Mouse (Mus musculus): ENCODE results near the gene Pde7b.

The Pde7b gene

GRCm38 (mm10) chr10:20547951-20548551, 176.8 kb downstream of the Pde7b start:
- peak; percentile 95 for DNase-seq

DNA sequence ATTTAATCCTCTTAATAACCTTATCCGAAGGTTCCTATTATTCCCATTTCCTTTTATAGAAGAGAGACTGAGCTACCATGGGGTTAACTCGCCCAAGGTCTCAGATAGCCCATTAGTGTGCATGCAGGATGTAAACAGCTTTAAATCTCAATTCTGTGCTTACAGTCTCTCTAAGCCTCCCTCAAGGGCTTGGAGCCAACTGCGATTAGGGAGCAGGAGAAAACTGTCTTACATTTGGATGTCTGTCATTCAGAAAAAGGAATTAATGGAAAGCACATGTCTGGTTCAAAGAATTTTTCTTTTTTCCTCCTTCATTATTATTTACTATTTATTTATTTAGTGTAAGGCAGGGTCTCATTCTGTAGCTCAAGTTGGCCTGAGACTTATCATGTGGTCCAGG, 181.8 kb downstream of the Pde7b start:
- peak; percentile 55 for DNase-seq

- DNase-seq, result peak; percentile 93
These were observed 191.1 kb downstream of the Pde7b start for GRCm38 (mm10) chr10:20533811-20534210.

- peak; percentile 29 for DNase-seq
These were observed 193.0 kb downstream of the Pde7b start for GRCm38 (mm10) chr10:20531921-20532320.

DNA sequence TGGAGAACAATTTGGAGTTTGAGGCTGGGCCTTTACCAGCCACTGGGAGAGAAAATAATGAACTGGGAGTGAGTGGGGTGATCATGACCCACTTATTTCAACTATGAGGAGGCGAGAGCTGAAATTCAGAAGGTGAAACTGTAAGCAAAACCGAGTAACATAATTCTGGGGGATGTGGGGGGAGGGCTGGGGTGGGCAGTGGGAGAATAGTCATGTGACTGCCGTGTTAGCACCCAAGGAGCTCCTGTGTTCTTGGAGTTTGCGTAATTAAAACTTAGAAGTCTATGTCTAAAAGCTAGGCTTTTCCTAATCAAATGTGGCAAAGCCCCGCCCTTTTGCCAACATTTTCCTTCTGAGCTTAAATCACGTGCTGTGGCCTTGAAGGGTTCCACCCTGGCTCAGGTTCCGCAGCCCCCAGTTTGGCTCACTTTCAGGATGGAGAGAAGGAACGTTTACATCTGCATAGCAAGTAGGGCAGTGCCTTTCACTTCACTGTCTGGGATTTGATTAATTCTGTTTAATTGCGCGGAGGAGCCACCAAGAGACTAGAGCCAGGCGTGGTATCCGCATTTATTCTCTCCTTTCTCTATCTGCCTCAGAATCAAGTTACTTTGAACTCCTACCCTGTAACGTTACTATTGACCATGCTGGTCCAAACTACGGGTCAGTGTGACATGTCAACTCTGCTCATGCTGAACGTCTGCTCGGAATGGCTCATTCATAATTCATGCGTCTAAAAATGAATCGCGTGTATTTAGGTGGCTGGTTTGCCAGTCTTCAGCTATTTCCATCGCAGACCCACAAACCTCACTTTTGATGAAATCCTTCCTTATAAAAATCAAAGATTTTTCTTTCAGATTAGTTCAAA, 196.1 kb downstream of the Pde7b start:
- DNase-seq, result peak; percentile 65

- DNase-seq, result peak; percentile 68
These were observed 197.1 kb downstream of the Pde7b start for GRCm38 (mm10) chr10:20527737-20528136.

- no peak for DNase-seq
These were observed 206.4 kb downstream of the Pde7b start for GRCm38 (mm10) chr10:20518529-20518889.

- DNase-seq, result peak; percentile 90
These were observed 206.9 kb downstream of the Pde7b start for GRCm38 (mm10) chr10:20517756-20518528.

GRCm38 (mm10) chr10:20513891-20514290, 211.0 kb downstream of the Pde7b start:
- DNase-seq, result no peak

- peak; percentile 97 for DNase-seq
These were observed 211.4 kb downstream of the Pde7b start for GRCm38 (mm10) chr10:20513461-20513860.

GRCm38 (mm10) chr10:20509819-20510218, 215.1 kb downstream of the Pde7b start:
- DNase-seq, result peak; percentile 94

DNA sequence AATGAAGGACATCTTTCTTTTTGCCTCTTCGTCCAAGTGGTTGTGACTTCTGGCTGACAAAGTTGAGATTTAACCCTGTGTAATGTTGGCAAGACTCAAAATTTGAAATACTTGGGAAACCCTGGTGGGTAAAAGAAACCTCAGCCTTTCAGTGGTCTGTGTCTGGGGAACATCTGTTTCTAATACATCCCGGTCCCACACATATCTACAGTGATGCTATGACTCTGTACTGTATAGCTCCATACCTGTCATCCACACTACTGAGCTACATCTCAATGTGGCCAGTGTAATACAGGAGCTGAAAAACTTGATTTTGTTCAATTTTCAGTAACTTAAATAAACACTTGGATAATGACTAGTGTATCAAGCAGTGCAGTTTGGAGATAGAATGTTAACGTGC, 216.4 kb downstream of the Pde7b start:
- no peak for DNase-seq

GRCm38 (mm10) chr10:20507732-20508412, 217.0 kb downstream of the Pde7b start:
- peak; percentile 97 for DNase-seq

DNA sequence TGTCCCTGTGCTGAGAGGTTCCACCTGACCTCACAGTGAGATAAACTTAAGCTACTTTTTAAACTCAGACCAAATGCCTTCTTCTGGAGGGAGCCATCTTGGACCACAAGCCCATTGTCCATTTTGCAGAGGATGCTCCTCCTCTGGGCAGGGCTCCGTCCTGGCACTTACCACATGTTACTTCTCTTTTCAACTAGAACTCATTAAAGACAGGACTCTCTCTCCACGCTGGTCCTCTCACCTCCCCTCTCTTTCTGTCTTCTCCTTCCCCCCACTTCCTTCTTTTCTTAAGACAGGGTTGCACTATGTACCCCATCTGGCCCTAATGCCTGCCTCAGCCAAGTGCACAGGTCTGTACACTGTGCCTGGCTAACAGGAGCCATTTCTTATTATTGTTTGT, 217.8 kb downstream of the Pde7b start:
- peak; percentile 84 for DNase-seq

DNA sequence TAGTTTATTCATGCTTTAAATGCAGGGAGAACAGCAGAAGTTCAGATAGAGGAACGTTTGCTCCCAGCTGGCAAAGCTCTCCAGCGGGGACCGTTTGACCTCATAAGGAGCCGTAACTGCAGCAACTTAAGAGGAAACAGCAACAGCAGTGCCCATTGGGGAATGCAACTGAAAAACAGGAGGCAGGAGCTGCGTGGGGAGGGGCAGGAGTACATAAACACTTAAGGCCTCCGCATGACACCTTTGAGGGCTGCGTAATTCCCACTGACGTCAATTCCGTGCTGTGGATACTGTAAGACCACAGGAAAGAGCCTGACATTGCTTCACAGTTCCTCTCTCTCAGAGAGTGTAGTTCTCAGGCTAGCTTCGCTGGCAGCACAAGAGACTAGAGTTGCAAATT, 219.4 kb downstream of the Pde7b start:
- peak; percentile 92 for DNase-seq

DNA sequence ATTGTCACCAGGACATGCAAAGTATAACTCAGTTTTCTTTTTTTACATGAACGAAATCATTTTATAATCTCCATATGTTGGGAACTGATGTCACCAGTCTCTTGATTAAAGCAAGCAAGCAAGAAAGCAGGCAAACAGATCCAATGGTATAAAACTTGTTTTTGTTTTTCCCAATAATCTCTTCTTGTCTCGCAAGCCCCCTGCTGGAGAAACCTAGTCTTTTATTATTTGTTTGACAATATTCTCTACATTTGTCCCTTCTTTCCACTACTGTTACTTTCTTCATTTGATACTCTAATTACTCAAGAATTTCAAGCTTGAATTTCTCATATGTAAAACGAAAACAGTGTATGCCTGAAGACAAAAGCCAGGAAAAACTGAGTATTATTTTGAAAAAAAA, 220.1 kb downstream of the Pde7b start:
- DNase-seq, result no peak

DNA sequence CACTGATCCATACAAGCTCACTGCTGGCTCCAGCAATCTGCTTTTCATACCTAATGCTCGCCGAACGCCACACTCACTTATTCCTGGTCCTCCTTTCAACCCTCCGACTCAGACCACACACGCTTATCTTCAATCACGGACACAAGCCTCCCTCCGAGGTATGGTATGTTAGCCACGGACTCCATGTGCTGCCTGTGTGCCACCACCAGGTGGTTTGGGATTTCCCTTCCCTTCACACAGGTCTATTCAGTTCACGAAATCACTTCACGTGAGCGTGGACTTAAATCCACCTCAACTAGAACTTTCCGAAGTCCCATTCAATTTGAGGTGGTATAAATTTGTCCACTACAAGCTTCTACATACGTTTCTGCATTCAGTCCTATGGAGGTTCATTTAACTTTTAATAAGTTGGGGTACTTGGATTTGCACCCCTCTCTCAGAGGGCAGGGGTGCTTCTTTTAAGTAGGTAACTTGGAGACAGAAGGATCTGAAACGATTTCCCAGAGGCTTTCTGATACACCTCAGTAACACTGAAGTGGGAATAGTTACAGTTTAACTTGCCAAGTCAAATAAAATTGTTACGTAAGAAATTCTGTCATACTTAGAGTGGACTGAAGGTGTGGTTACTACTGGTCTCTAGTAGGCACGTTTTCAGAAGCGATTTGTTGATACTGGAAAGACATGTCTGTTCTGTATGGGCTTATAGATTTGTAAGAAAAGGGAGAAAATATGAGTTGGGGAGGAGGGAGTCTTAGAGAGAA, 221.4 kb downstream of the Pde7b start:
- DNase-seq, result peak; percentile 85

DNA sequence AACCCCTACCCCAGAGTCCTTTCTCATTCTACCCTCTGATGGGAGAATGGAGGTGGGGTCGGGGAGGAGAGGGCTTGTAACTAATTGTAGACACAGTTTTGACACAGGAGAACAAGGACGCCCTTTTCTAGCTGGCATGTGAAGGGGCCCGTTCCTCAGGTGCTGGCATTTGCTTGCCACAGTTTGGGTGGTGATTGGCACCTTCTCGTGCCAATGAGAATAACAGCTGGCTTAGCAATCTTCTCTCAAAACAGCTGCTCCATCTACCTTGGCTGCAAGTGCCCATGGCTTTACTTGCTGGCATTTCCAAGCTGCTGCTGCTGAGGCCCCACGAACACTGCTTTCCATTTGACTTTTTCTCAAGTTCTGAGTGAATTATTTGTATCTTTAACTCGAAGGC, 223.7 kb downstream of the Pde7b start:
- DNase-seq, result peak; percentile 91

GRCm38 (mm10) chr10:20495051-20495450, 229.8 kb downstream of the Pde7b start:
- no peak for DNase-seq

DNA sequence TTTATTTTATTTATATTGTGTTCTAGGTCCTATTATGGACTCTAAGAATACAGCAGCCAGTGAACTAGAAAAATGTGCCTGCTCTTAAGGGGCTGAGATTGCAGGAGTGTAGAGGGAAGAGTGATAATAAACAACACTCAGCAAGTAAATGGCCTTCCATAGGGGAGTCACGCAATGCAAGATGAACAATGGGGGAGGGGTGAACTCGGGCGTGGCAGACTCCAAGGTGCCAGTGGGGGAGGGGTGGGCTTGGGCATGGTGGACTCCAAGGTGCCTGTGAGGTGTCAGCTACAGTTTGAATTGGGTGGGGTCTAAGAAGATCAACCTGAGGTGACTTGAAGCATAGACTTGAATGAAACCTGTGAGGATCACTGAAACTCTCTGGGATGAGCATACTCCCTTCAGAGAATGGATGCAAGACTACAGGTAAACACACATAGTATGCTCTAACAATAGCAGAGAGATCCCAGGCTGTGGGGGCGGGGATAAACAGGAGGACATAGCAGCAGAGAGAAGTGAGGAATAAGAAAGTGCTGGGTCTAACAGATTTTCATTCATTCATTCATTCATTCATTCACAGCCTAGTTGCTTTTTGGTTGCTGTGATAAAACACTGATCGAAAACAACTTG, 230.9 kb downstream of the Pde7b start:
- peak; percentile 69 for DNase-seq

DNA sequence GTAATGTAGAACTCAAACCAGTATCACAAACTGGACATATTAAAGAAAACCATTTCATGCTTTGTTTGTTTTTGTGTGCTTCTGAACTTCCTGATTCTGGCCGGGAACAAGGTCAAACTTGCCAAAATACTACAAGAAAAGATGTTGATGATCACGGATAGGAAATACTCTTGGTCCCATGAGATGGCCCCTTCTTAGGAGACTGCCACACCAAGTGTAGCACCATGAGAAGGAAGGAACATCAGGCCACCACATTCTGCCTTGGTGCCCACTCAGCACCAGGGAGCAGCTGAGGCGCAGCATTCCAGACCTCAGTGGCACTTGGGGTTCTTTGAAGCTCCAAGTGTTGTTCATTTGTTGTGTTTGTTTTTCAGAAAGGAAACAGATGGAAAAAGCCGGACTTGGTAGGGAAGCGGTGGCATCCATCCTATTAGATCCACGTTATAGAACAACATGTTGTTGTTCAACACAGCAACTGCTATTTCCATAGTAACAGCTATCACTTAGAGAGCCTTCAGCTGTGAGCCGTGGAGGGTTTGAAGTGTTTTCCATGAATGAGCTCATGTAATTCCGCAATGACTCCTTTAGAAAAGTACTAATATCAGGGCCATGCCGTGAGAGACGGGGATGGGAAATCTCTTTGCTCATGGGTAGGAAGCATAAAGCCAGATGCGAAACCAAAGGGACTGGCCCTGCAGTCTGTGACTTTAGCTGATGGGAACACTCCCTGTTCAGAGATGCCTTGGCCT, 232.5 kb downstream of the Pde7b start:
- peak; percentile 95 for DNase-seq

Data from heart, adult 11 months (tissue).